Comparison of ENCODE assay signal across 29 mouse cellular contexts in the genomic region with DNA sequence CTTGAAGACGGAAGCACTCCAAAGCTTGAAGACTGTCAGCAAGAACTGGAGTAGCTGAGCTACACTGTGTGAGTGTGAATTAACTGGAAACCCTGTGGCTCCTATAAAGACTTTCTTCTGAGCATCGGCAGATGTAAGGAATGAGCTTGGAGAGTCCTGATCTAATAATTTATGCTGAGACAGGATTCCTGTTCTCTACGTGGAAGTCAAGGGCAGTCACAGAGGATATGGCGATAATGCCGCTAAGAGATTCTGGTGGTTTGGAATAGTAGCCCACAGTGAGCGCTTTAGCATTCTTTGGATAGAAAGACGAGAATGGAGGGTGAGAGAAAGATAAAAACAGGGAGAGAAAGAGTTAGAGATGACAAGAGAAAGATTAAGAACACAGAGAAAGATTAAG. TPM values are rescaled to one million over a fixed set of nuclear protein-coding genes. Genes with fewer than 3 reads are reported as not detected.
"Had no signal": no experiment of that assay in that cellular context is flagged by ENCODE, and none has a peak within 500 bp of the region (broad histone marks: within the 10 kb centered on the region; RNA-seq: fewer than 3 reads in every experiment).

No protein-coding gene starts in this region.

- ATAC-seq: liver, embryonic 12.5 days; midbrain, embryonic 15.5 days had no signal

- DNase-seq: kidney, postnatal 25 days; layer of hippocampus, adult 9-11 months; liver; lung, adult 18-20 months; lung, postnatal 10 days; lung, postnatal 36 days; right cerebral cortex, adult 18-20 months; right cerebral cortex, postnatal 14 days; right cerebral cortex, postnatal 4 days; thymus, adult 18-20 months; thymus, postnatal 36 days had no signal

- H3K36me3 ChIP-seq: limb, embryonic 10.5 days; limb, embryonic 13.5 days; liver, embryonic 12.5 days; liver, embryonic 15.5 days; lung, embryonic 15.5 days; midbrain, embryonic 12.5 days; midbrain, embryonic 15.5 days; neural tube, embryonic 12.5 days; neural tube, embryonic 15.5 days had no signal

- H3K9ac ChIP-seq: limb, embryonic 13.5 days; liver, embryonic 12.5 days; liver, embryonic 15.5 days; lung, embryonic 15.5 days; midbrain, embryonic 12.5 days; midbrain, embryonic 15.5 days; neural tube, embryonic 12.5 days; neural tube, embryonic 15.5 days had no signal

- H3K9me3 ChIP-seq: limb, embryonic 10.5 days; limb, embryonic 13.5 days; liver, embryonic 12.5 days; liver, embryonic 15.5 days; lung, embryonic 15.5 days; megakaryocyte, embryonic 14.5 days; midbrain, embryonic 12.5 days; midbrain, embryonic 15.5 days; neural tube, embryonic 12.5 days; neural tube, embryonic 15.5 days had no signal

- H3K27ac ChIP-seq: kidney, postnatal 0 days; layer of hippocampus, adult 2 months; limb, embryonic 10.5 days; limb, embryonic 13.5 days; liver, embryonic 12.5 days; liver, embryonic 15.5 days; lung, embryonic 15.5 days; midbrain, embryonic 12.5 days; midbrain, embryonic 15.5 days; neural tube, embryonic 12.5 days; neural tube, embryonic 15.5 days had no signal

- H3K4me3 ChIP-seq: layer of hippocampus, adult 2 months; megakaryocyte, embryonic 14.5 days; neural tube, embryonic 15.5 days had no signal

RNA-seq across cellular contexts. Expression of a gene that starts 1.7 kb away (rescaled TPM):
- polyA plus RNA-seq: midbrain, embryonic 12.5 days; midbrain, embryonic 15.5 days; neural tube, embryonic 12.5 days had no signal

RNA-seq across cellular contexts. Expression of a gene that starts 26.9 kb away (rescaled TPM):
- total RNA-seq: layer of hippocampus, postnatal 25 days; left cerebral cortex, adult 18-20 months; left cerebral cortex, postnatal 25 days had no signal
- polyA plus RNA-seq: kidney, postnatal 0 days; large intestine, adult 2 months; liver, embryonic 12.5 days; liver, embryonic 15.5 days; midbrain, embryonic 12.5 days; midbrain, embryonic 15.5 days; neural tube, embryonic 12.5 days; neural tube, embryonic 15.5 days; stomach, embryonic 14.5 days; urinary bladder, adult 2 months had no signal

RNA-seq across cellular contexts. Expression of a gene that starts 27.5 kb away (rescaled TPM):
- polyA plus RNA-seq: midbrain, embryonic 15.5 days; neural tube, embryonic 15.5 days; urinary bladder, adult 2 months had no signal
